Mouse (Mus musculus) G1E (cell line): Measurements from ENCODE around the gene Prrc2a.

ENCODE experiments used
- CTCF ChIP-seq: IDR thresholded peaks from 2 replicates; pipeline ENCODE4 v1.5.1; 2012; ENCODE audit warnings: low read depth, low read length, inconsistent platforms, mixed read lengths
- GATA1 ChIP-seq: IDR thresholded peaks from 2 replicates; pipeline ENCODE4 v1.6.1; 2012; ENCODE audit warnings: borderline replicate concordance, low read length, inconsistent platforms, mixed read lengths
- POLR2AphosphoS5 ChIP-seq: IDR thresholded peaks from 2 replicates; pipeline ENCODE4 v1.6.1; 2012; ENCODE audit warnings: low read depth, low read length, inconsistent platforms; ENCODE audit not compliant: insufficient replicate concordance
- TAL1 ChIP-seq: conservative IDR thresholded peaks from 2 replicates; pipeline ENCODE4 v1.6.1; 2012; ENCODE audit warnings: low read depth, low read length, inconsistent platforms, mixed read lengths

DNA sequence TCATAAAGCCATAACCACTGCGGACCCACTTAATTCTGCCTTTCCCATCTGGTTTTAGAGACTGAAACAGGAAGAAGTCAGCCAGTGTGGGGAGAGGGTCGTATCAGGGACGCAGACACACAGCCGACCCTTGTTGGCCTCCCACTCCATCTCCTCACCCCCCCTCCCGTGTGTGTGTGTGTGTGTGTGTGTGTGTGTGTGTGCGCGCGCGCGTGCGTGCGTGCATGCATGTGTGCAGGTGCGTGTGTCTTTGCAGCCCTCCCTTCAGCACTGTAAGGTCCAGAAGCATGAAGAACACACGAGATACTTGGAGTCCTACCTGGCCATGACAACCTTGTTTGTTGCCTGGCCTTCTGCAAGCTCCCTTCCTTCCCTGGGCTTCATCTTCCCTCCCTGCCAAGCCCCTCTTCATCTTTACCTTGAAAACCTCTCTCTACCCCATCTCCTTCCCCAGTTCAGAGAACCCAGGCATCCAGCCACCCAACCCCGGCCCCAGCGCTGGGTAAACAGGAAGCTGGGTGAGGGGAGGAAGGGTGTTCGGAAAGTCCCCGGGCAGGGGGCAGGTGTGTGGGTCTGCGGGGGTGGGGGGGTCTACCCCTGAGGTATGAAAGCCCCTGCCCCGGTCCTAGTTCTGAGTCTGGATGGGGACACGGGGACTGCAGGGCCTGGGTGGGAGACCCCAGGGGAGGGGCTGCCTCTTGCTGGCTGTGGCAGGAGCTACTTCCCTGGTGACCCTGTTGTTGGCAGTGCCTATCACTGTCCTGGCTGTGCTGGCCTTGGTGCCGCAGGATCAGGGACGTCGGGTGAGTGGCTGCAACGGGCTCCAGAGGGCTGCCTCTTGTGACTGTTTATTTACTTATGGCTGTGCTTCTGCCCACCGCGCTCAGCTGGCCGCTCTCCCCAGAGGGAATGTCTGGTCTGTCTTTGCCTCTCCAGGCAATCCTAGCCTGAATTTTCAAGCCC lies 29.5 kb upstream of the Prrc2a start, which contains the start of gene Ltb:
- TF ChIP-seq CTCF = no peak
- no peak for TF ChIP-seq TAL1
- no peak for TF ChIP-seq POLR2AphosphoS5
- no peak for TF ChIP-seq GATA1
